Mouse (Mus musculus): ENCODE results near the gene Fbxl4.

GRCm38 (mm10) chr4:22476967-22477710, 119.8 kb downstream of the Fbxl4 start:
- TF ChIP-seq CTCF (IDR thresholded peaks at IDR 0.05) (peak; percentile 70), EP300 (IDR thresholded peaks at IDR 0.05) (no peak)
